Mouse (Mus musculus) heart, postnatal 4 days (tissue): ENCODE data around the gene Lars2. TPM values are rescaled to one million over a fixed set of nuclear protein-coding genes. Genes with fewer than 3 reads are reported as not detected.

Experiments used
- DNase-seq: peaks from one replicate; pipeline ENCODE4 v3.0.0; 2021
- total RNA-seq, 2 experiments: library from RNA; stranded (reverse); gene quantifications; 2 replicates each; pipeline ENCODE4 v1.2.3; 2021

Gene Lars2
- total RNA-seq, 2 experiments from 2014 or later, result 50.8 to 52.3 TPM

GRCm38 (mm10) chr9:123391140-123391849 is 24.6 kb downstream of the Lars2 start:
- no peak for DNase-seq

GRCm38 (mm10) chr9:123394856-123395255 is 28.1 kb downstream of the Lars2 start:
- DNase-seq, result no peak

GRCm38 (mm10) chr9:123397701-123398100 is 31.0 kb downstream of the Lars2 start:
- DNase-seq, result no peak

- DNase-seq, result no peak
These were observed 35.5 kb downstream of the Lars2 start for GRCm38 (mm10) chr9:123402215-123402614.

DNA sequence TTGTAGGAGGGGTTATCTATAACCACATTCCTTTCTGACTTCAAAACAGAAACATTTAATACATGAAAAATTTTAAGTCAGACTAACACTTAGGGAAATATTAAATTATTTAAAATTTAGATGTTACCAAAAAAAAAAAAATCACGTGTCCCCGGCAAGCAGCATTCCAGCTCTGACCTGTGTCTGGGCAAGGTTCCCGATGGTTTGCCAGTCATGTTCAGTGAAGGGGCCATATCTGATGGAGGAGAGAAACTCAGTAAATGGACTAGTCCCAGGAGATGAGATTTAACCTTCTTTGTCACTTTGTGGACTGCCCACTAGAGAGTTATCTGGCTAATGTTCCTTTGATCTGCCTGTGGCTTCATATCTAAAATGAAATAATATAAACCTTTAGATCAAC is 36.3 kb downstream of the Lars2 start:
- no peak for DNase-seq

DNA sequence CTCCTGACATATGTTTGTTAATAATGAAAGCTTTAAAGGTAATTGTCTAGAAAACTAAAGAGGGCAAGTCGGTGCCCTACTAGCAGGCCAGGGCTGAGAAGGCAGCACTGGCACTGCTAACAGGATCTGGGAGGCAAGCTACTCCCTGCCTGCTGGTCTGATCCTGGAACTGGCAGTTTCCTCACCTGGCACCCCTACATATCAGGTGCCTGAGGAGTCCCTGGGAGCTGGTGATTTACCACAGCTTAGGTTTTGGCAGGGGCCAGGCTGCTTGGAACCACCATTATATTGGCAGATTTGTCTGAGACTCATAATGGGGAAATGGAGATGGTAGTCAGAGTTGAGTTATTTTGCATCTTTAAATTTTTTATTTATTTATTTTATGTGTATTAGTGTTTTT is 38.5 kb downstream of the Lars2 start:
- no peak for DNase-seq

- DNase-seq, result no peak
These were observed 42.0 kb downstream of the Lars2 start for GRCm38 (mm10) chr9:123408771-123409170.

DNA sequence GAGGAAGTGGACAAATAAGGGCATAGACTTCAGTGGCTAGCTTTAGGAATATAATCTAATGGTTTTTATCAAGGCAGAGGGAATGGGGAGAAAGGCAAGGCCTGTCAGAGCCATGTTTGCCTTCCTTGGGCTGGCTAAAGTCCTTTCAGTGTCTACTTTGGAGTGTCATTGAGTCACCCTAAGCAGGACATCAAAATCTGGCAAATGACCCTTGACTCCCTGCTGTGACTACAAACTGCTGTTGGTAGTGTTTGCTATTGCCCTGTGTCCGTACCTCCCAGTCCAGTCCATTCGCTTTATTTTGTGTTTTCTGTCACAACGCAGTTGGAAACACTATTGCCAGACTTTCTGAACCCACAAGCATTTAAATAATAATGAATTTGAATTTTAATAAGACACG is 63.1 kb downstream of the Lars2 start:
- DNase-seq, result no peak

DNA sequence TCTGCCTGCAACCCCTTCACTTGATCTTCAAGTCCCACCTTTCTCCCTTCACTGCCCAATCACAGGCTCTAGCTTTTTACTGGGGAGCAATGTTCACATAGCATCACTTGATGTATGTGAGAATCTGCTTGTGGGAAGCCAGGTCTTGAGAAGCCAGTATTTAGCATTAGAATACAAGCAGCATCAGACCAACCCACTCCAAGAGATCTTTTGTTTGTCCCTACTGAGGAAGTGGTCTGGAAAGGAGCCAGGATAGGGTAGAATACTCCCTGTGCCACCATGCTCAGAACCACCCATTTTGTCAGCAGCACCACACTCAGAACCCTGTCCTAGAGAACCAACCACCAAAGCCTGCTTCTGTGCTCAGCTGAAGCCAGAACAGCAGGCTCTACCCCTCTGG is 64.2 kb downstream of the Lars2 start:
- DNase-seq, result no peak

GRCm38 (mm10) chr9:123438223-123438622 is 71.5 kb downstream of the Lars2 start:
- DNase-seq, result no peak

DNA sequence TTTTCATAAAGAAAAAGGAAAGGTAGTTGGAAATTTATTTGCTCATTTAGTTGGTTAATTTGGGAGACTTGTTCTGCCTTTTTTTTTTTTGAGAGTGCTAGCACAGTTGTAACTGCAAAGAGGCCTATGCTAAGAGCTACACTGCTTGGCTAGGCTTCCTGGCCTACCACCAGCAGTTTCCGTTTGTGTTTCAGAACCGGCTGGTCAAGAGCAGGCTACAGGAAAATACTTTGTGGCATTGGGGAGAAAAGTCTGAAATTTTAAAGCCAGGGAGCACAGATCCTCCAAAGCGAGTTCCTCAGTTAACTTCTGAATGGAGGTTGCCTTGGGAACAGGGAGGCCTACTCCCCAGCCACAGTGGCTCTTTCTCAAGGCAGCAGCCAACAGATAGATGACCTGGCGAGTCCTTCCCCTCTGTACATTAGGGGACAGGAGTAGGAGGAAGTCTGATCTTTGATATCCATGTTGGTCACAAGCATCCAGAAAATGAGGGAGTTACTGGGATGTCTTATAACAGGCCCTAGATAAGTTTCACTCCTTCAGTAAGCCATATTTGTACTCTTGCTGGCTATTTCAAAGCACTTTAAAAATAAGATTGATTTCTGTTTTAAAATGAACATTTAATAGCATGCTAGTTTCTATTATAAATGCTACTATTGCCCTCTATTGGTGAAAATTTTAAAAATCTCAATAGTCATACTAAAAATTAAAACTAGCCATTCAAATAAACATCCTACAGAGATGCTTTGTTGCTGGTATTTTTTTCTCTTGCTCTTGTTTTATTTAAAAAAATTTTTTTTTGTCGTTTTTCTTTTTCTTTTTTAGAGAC is 73.7 kb downstream of the Lars2 start:
- peak; percentile 37 for DNase-seq

- DNase-seq, result peak; percentile 43
These were observed 80.4 kb downstream of the Lars2 start for GRCm38 (mm10) chr9:123447101-123447500.

DNA sequence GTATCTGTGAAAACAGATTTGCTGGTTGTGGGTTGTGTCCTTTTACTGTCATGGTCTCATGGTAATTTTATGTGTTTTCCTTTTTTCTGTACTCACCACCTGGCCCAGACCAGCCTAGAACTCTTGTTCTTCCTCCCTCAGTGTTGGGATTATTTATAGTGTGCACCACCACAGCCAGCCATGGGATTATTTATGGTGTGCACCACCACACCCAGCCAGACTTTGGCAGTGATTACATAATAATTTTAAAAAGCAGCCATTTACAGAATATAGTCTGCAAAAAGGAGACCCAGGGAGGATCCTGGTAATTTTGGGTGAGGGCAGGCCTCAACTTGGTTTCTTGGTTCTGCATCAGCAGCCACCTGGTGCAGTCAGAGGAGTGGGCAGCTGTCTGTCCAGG is 81.9 kb downstream of the Lars2 start:
- DNase-seq, result no peak

DNA sequence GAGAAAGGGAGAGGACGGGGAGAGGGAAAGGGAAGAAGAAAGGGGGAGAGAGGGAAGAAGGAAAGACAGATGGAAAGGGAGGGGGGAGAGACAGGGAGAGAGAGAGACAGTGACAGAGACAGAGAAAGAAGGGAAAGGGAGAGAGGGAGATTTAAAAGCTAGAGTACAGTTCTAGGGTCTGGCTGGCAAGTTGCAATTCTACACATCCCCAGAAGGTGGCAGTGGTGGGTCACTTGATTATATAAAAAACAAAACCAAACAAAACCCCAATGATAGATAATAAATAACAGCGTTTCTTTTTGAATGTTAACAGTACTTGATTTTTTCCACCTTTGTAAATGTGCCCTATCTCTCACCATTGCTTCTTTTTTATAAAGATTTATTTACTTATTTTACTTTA is 83.4 kb downstream of the Lars2 start:
- peak; percentile 74 for DNase-seq

GRCm38 (mm10) chr9:123451772-123452171 is 85.0 kb downstream of the Lars2 start:
- DNase-seq, result no peak

GRCm38 (mm10) chr9:123456634-123457602 is 90.2 kb downstream of the Lars2 start:
- peak; percentile 35 for DNase-seq

DNA sequence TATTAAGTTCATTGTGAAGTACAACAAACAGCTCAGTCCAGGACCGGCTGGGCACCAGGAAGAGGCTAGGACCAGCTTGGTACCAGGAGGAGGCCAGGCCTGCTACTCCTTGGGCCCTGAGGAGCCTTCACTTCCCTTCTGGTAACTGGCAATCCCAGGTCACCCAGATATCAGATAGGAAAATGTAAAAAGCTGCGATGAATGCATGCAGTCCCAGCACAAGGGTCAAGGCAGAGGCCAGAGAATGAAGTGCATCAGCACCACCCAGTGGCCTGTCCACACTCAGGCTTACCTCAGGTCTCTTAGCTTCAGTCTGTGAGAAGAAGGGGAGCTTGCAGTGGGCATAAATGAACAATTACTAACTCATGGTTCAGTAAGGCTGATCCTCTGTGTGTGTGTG is 90.9 kb downstream of the Lars2 start:
- peak; percentile 61 for DNase-seq

GRCm38 (mm10) chr9:123467141-123467620 is 100.5 kb downstream of the Lars2 start:
- peak; percentile 58 for DNase-seq

- no peak for DNase-seq
These were observed 101.8 kb downstream of the Lars2 start for GRCm38 (mm10) chr9:123468406-123469085.

- no peak for DNase-seq
These were observed 102.4 kb downstream of the Lars2 start for GRCm38 (mm10) chr9:123469087-123469486.

DNA sequence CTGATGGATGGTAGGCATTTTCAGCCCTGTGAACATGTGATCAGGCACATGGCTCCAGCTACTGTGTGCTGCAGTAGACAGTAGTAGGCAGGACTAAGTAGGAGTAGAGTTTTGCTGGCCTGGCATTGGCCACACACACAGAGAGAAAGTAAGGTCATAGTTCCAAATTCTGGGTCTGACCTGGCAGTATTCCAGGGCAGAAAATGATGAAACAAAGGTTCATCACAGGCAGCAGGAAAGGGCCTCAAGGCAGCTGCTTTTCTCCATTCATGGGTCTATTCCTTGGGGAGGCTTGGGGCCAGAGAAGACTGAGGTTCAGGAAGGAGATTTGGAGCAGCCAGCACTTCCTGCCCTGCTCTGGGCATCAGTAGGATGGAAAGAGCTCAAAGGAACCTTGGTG is 106.7 kb downstream of the Lars2 start:
- peak; percentile 39 for DNase-seq

DNA sequence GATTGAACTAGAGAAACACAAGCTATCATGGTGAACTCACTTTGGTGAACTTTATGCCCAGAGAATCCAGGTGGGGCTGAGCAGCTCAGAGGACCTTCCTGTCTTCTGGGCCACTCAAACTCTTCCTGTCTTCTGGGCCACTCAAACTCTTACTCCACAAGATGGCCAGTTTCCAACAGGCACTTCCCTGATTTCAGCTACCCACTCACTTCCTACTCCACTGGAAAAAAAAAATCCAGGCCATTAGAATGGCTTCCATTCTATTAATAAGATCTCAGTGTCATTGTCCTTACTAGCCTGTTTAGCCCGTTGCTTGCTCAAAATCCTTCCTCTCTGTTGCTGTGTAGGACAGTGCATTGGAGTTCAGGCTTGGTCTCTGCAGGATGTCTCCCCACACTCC is 108.8 kb downstream of the Lars2 start:
- DNase-seq, result peak; percentile 33
